Mouse (Mus musculus): Measurements from ENCODE around the gene Nav2. TPM values are rescaled to one million over a fixed set of nuclear protein-coding genes. Genes with fewer than 3 reads are reported as not detected.

The Nav2 gene
- polyA plus RNA-seq, 1 experiment = 1.3 TPM

DNA sequence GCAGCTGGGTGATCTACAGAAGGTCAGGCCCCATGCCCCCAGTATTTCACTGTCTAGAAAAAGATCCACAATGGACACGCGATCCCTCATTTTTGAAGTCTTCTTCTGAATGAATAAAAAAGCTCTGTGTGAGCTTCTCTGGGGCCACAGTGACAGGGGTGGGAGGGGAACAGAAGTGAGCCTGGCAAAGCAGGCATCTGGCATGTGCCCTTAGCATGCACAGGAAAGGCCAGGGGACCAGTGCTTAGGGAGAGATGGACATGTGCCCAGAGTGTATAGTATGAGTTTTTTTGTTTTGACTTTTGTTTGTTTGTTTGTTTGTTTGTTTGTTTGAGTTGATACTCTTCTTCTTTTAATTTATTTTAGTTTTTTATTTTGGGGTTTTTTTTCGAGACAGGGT is 481.8 kb downstream of the Nav2 start:
- no peaks in the 10 kb centered on the region for H3K36me3 ChIP-seq (replicated peaks; ENCODE audit: low read length)
- H3K4me3 ChIP-seq (replicated peaks) = no peak overlapping the region
- no peaks in the 10 kb centered on the region for H3K4me1 ChIP-seq
- peaks cover 10% of the 10 kb centered on the region for H3K9me3 ChIP-seq
- no peak for TF ChIP-seq FLI1 (IDR thresholded peaks at IDR 0.05; ENCODE audit: low read length)
- TF ChIP-seq GATA1 (IDR thresholded peaks at IDR 0.05; ENCODE audit: borderline replicate concordance, low read length) = no peak
- no peaks in the 10 kb centered on the region for H3K27me3 ChIP-seq (replicated peaks)

DNA sequence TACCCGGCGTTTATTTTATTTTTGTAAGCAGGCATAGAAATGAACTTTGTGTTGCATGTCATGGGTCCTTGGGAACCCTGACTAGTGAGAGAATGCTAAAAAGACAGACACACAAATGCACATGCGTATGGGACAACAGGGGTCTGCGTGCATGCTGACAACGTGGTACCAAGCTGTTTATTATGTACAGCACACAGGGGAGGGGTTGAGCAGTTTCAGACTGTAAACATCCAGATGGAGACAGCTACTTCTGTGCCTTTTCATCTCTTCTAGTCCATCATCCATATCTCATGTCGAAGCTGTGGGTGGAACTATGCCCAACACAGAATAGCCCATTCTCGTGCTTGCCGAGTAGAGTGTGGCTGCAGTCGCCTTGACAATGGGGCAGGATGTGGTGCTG is 482.3 kb downstream of the Nav2 start:
- no peak for TF ChIP-seq GATA1 (IDR thresholded peaks at IDR 0.05; ENCODE audit: borderline replicate concordance, low read length)
- no peak for TF ChIP-seq FLI1 (IDR thresholded peaks at IDR 0.05; ENCODE audit: low read length)
- H3K27me3 ChIP-seq (replicated peaks) = no peaks in the 10 kb centered on the region
- no peaks in the 10 kb centered on the region for H3K4me1 ChIP-seq
- peaks cover 10% of the 10 kb centered on the region for H3K9me3 ChIP-seq
- H3K36me3 ChIP-seq (replicated peaks; ENCODE audit: low read length) = no peaks in the 10 kb centered on the region
- H3K4me3 ChIP-seq (replicated peaks) = no peak overlapping the region

DNA sequence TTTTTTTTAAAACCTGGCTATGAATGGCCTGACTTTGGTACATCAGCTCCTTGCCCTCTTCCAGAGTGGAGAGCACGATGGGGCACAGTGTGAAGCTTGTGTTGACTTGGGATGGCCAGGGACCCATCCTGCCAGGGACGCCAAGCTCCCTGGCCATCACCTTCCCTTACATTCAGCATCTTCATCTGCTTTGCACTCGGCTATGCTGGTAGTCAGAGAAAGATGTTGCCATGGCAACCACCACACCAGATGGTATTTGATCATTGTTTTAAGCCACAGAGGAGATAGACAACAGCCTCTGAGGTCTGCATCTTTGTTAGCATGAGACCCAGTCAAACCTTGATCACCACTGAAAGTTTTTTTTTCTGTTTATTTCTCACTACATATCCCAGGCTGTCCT is 483.7 kb downstream of the Nav2 start:
- H3K36me3 ChIP-seq (replicated peaks; ENCODE audit: low read length) = no peaks in the 10 kb centered on the region
- H3K4me1 ChIP-seq = no peaks in the 10 kb centered on the region
- H3K4me3 ChIP-seq (replicated peaks) = no peak overlapping the region
- no peak for TF ChIP-seq GATA1 (IDR thresholded peaks at IDR 0.05; ENCODE audit: borderline replicate concordance, low read length)
- no peak for TF ChIP-seq FLI1 (IDR thresholded peaks at IDR 0.05; ENCODE audit: low read length)
- no peaks in the 10 kb centered on the region for H3K27me3 ChIP-seq (replicated peaks)
- peaks cover 10% of the 10 kb centered on the region for H3K9me3 ChIP-seq

DNA sequence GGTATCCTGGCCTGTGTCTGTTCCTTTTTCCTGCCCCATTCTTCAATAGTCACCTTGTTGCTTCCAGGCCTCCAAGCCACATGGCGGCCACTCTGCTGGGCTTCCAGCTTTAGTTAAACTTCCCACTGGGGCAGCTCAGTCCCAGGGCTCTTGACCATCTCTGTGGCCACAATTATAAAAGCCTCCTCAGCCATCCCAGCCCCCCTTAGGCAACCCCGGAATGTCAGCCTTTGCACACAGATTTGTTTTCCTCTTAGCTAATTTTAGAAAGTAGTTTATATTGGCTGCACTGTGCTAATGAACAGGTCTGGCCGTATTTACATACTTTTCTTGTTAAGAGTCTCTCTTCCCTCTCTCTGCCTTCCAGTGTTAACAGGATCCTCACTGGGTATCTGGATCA is 484.3 kb downstream of the Nav2 start:
- H3K4me3 ChIP-seq (replicated peaks) = no peak overlapping the region
- H3K27me3 ChIP-seq (replicated peaks) = no peaks in the 10 kb centered on the region
- H3K4me1 ChIP-seq = no peaks in the 10 kb centered on the region
- no peak for TF ChIP-seq FLI1 (IDR thresholded peaks at IDR 0.05; ENCODE audit: low read length)
- TF ChIP-seq GATA1 (IDR thresholded peaks at IDR 0.05; ENCODE audit: borderline replicate concordance, low read length) = no peak
- no peaks in the 10 kb centered on the region for H3K36me3 ChIP-seq (replicated peaks; ENCODE audit: low read length)
- H3K9me3 ChIP-seq = peaks cover 10% of the 10 kb centered on the region

DNA sequence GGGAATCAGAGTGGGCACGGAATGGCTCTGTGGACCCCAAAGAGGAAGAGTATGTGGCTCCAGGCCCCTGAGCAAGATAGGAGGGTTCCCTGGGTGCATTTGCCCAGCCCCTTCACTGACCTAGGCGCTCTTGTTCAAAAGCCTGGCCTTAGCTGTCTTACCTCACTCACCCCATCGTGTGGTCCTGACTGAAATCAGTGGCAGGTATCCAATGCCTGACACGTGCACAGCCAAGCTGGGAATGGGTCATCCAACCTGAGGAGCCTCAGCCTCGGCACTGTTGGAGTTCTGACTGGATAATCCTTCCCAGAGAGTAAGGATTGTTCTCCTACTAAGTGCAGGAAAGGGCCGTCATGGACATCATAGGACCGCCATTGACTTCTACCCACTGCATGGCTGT is 485.3 kb downstream of the Nav2 start:
- Histone ChIP-seq H3K27me3 (replicated peaks) (no peaks in the 10 kb centered on the region), H3K9me3 (peaks cover 10% of the 10 kb centered on the region), H3K36me3 (replicated peaks; ENCODE audit: low read length) (no peaks in the 10 kb centered on the region), H3K4me3 (replicated peaks) (no peak overlapping the region), H3K4me1 (no peaks in the 10 kb centered on the region)
- TF ChIP-seq FLI1 (IDR thresholded peaks at IDR 0.05; ENCODE audit: low read length) = no peak
- TF ChIP-seq GATA1 (IDR thresholded peaks at IDR 0.05; ENCODE audit: borderline replicate concordance, low read length) = no peak

DNA sequence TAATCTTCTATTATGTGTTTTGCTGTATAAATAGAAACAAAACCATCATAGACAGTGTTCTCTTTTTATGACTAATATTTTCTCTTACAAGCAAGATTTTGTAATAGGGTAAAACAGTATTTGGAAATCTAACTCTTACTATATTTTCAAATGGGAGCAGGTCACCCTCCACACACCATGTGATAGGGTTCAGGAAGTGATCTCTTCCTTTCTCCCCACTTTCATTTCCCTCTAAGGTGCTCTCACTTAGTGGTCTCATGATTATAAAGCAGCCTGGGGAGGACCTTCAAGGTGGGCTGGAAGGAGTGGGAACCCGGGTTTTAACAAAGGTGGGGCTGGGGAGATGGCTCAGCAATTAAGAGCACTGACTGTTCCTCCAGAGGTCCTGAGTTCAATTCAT is 487.7 kb downstream of the Nav2 start:
- Histone ChIP-seq H3K9me3 (peaks cover 10% of the 10 kb centered on the region), H3K36me3 (replicated peaks; ENCODE audit: low read length) (no peaks in the 10 kb centered on the region), H3K27me3 (replicated peaks) (no peaks in the 10 kb centered on the region), H3K4me1 (no peaks in the 10 kb centered on the region), H3K4me3 (replicated peaks) (no peak overlapping the region)
- no peak for TF ChIP-seq GATA1 (IDR thresholded peaks at IDR 0.05; ENCODE audit: borderline replicate concordance, low read length)
- TF ChIP-seq FLI1 (IDR thresholded peaks at IDR 0.05; ENCODE audit: low read length) = no peak

DNA sequence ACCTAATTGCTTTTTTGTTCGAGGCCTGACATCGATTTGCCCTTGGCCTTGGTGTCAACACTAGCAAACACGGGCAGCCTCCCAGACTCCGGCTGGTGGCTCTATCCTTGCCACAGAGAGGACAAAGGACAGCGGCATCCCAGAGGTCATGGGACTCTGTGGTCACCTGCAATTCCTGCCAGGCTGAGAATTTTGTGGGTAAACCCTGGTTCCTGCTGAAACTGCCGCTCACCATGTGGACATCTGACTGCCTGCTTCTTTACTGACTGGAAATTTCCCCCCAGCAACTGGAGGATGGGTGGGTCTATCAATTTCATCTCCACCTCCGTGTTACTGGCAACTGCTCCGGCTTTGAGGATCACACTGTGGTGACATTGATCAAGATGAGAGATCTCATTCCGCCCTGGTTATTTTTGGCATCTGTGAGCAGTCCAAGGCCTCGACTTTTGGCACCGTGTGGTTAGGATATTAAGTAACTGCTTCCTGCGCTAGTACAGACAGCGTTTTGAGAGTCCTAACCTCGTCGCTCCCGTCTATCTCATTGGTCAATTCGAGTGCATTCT is 489.0 kb downstream of the Nav2 start:
- Histone ChIP-seq H3K4me1 (no peaks in the 10 kb centered on the region), H3K36me3 (replicated peaks; ENCODE audit: low read length) (no peaks in the 10 kb centered on the region), H3K4me3 (replicated peaks) (no peak overlapping the region), H3K27me3 (replicated peaks) (no peaks in the 10 kb centered on the region), H3K9me3 (peaks cover 10% of the 10 kb centered on the region)
- TF ChIP-seq GATA1 (IDR thresholded peaks at IDR 0.05; ENCODE audit: borderline replicate concordance, low read length) (no peak), FLI1 (IDR thresholded peaks at IDR 0.05; ENCODE audit: low read length) (no peak)

DNA sequence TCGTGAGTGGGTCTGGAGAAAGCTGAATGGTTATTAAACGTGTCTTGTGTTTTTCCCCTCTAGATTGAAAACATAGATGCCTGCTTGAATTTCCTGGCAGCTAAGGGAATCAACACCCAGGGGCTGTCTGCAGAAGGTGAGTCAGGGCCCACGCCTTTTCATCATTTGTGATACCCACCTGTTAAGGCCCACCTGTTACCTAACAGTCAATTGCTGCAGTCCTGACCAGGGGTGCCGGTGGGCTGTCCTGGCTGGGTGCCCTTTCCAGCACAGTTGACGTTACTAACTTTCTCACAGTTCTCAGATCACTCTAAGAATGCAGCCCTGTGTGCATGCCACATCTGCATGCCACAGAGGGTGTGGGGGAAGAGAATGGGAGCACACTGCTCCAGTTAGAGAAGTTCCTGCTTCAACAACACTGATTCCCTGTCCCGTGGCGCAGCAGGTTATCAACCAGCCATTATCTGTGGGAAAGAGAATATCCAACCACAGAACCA is 489.6 kb downstream of the Nav2 start:
- H3K36me3 ChIP-seq (replicated peaks; ENCODE audit: low read length) = no peaks in the 10 kb centered on the region
- no peaks in the 10 kb centered on the region for H3K4me1 ChIP-seq
- TF ChIP-seq GATA1 (IDR thresholded peaks at IDR 0.05; ENCODE audit: borderline replicate concordance, low read length) (no peak), FLI1 (IDR thresholded peaks at IDR 0.05; ENCODE audit: low read length) (no peak)
- H3K4me3 ChIP-seq (replicated peaks) = no peak overlapping the region
- H3K9me3 ChIP-seq = peaks cover 10% of the 10 kb centered on the region
- no peaks in the 10 kb centered on the region for H3K27me3 ChIP-seq (replicated peaks)

DNA sequence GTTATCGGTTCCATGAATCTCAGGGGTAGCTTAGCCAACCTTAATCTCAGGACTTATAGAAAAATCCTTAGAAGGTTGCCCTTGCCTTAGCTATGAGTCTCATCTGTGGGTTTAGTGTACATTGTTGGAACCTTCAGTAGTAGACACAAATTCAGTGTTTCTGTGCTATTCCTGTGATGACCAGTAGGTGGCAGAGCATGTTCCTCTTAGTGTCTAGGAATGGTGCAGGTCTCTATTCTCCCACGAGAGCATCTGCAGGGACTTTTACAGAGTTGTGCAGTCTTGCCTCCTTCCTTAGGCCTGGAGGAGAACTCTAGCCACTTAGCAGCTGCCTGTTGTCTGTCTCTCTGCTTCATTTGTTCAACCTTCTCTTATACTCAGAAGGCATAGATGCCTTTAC is 490.8 kb downstream of the Nav2 start:
- Histone ChIP-seq H3K27me3 (replicated peaks) (no peaks in the 10 kb centered on the region), H3K4me1 (no peaks in the 10 kb centered on the region), H3K9me3 (peaks cover 5% of the 10 kb centered on the region), H3K36me3 (replicated peaks; ENCODE audit: low read length) (no peaks in the 10 kb centered on the region), H3K4me3 (replicated peaks) (no peak overlapping the region)
- TF ChIP-seq GATA1 (IDR thresholded peaks at IDR 0.05; ENCODE audit: borderline replicate concordance, low read length) (no peak), FLI1 (IDR thresholded peaks at IDR 0.05; ENCODE audit: low read length) (no peak)

DNA sequence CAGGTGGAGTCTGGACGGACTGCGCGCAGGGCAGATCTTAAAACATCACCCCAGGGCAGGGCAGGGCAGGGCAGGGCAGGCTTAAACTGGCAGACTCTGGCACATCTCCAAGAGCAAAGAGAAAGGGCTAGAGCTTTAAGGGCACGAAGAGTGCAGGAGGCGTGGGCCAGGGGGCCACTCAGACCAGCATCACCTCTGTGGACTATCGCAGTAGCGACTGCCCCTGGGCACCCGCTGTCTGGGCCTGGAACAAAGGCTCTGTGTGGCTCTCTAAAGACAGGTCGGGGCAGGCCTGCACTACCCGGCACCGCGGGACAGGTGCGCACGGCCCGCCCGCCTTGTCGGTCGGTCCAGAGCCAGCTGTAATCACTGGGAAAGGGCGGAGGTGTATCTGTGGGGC is 491.9 kb downstream of the Nav2 start:
- no peaks in the 10 kb centered on the region for H3K4me1 ChIP-seq
- no peaks in the 10 kb centered on the region for H3K27me3 ChIP-seq (replicated peaks)
- no peaks in the 10 kb centered on the region for H3K36me3 ChIP-seq (replicated peaks; ENCODE audit: low read length)
- TF ChIP-seq FLI1 (IDR thresholded peaks at IDR 0.05; ENCODE audit: low read length) = no peak
- TF ChIP-seq GATA1 (IDR thresholded peaks at IDR 0.05; ENCODE audit: borderline replicate concordance, low read length) = no peak
- 0 out of 2 replicates have a peak, but pooled peaks cover 3% of the 10 kb centered on the region for H3K9me3 ChIP-seq
- no peak overlapping the region for H3K4me3 ChIP-seq (replicated peaks)

DNA sequence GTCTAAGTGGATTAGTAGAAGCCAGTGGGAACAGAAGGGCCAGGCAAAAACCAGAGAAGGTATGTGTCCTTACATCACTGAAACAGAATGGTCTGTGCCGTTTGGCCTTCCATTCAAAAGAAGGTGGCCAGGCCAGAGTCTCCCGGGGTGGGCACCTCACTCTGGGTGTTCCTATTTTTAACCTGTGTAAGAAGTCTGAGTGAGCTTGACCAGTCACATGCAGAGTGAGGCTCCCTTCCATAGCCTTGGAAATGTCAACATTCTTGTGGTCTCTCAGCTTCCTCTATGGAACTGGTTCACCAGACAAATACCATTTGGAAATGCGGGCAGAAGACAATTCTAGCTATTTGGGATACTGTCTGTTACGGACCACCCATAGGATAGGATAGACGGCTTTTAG is 494.0 kb downstream of the Nav2 start:
- Histone ChIP-seq H3K4me3 (replicated peaks) (no peak overlapping the region), H3K27me3 (replicated peaks) (no peaks in the 10 kb centered on the region), H3K9me3 (0 out of 2 replicates have a peak, but pooled peaks cover 3% of the 10 kb centered on the region), H3K4me1 (no peaks in the 10 kb centered on the region), H3K36me3 (replicated peaks; ENCODE audit: low read length) (no peaks in the 10 kb centered on the region)
- TF ChIP-seq GATA1 (IDR thresholded peaks at IDR 0.05; ENCODE audit: borderline replicate concordance, low read length) (no peak), FLI1 (IDR thresholded peaks at IDR 0.05; ENCODE audit: low read length) (no peak)
